Mouse (Mus musculus) stomach, embryonic 14.5 days (tissue): ENCODE data around the gene Apod. TPM values are rescaled to one million over a fixed set of nuclear protein-coding genes. Genes with fewer than 3 reads are reported as not detected.
A peak's percentile ranks its signal among the peaks of the same experiment; 100 is the strongest.
"Not testable (repeated sequence)": the region's sequence is repeated elsewhere in the genome, so short reads cannot be mapped to it uniquely, and the experiment has no call there.

Experiments
- ATAC-seq: fragments of 200-750 bp; cut with Nextera tagmentation; 2 replicates; pipeline ENCODE4 v1.8.0; 2017; ENCODE audit warnings: low read depth, moderate TSS enrichment; ENCODE audit not compliant: insufficient number of reproducible peaks, insufficient read depth, low FRiP score
- H3K27ac ChIP-seq: fragments of 300-500 bp; sonication (generic); 2 replicates; pipeline ENCODE4 v1.5.1; 2014; ENCODE audit warnings: mild to moderate bottlenecking, low read length, moderate library complexity, mixed read lengths
- H3K27me3 ChIP-seq: fragments of 300-500 bp; sonication (generic); 2 replicates; pipeline ENCODE4 v1.6.1; 2014; ENCODE audit warnings: low read length, control low read depth, mixed read lengths; ENCODE audit not compliant: control insufficient read depth, insufficient read depth
- H3K36me3 ChIP-seq: fragments of 300-500 bp; sonication (generic); 2 replicates; pipeline ENCODE4 v1.6.1; 2014; ENCODE audit warnings: mild to moderate bottlenecking, control low read depth, low read length, moderate library complexity, mixed read lengths; ENCODE audit not compliant: control insufficient read depth, insufficient read depth
- H3K4me1 ChIP-seq: fragments of 300-500 bp; sonication (generic); 2 replicates; pipeline ENCODE4 v1.6.1; 2014; ENCODE audit warnings: low read length, control low read depth, mixed read lengths; ENCODE audit not compliant: control insufficient read depth, insufficient read depth
- H3K4me2 ChIP-seq: fragments of 300-500 bp; sonication (generic); replicated peaks from 2 replicates; pipeline ENCODE4 v1.6.1; 2014; ENCODE audit warnings: low read depth, low read length, control low read depth
- H3K4me3 ChIP-seq: fragments of 300-500 bp; sonication (generic); 2 replicates; pipeline ENCODE4 v1.5.1; 2014; ENCODE audit warnings: low read depth, low read length, control low read depth
- H3K9ac ChIP-seq: fragments of 300-500 bp; sonication (generic); replicated peaks from 2 replicates; pipeline ENCODE4 v1.6.1; 2014; ENCODE audit warnings: low read depth, mild to moderate bottlenecking, control low read depth, low read length, moderate library complexity, mixed read lengths
- H3K9me3 ChIP-seq: fragments of 300-500 bp; sonication (generic); 2 replicates; pipeline ENCODE4 v1.6.1; 2016; ENCODE audit warnings: low read depth, low read length, control low read depth; ENCODE audit not compliant: control insufficient read depth
- WGBS: fragments of 180-500 bp; shearing (Covaris S2); extraction: QIAGEN DNeasy Blood & Tissue Kit; methylation state at CpG from one replicate; pipeline ENCODE4 v1.1.7; 2014; 5-methylcytosine and 5-hydroxymethylcytosine counted together
- polyA plus RNA-seq: library from polyadenylated mRNA; unstranded; fragments of >200 nt; fragmentation: Nextera tagmentation; extraction: Ambion mirVana; gene quantifications from 2 replicates; pipeline ENCODE4 v1.2.1, GENCODE M21; 2014

The Apod gene
- polyA plus RNA-seq, 1 experiment from 2014 or later = 1.4 TPM

DNA sequence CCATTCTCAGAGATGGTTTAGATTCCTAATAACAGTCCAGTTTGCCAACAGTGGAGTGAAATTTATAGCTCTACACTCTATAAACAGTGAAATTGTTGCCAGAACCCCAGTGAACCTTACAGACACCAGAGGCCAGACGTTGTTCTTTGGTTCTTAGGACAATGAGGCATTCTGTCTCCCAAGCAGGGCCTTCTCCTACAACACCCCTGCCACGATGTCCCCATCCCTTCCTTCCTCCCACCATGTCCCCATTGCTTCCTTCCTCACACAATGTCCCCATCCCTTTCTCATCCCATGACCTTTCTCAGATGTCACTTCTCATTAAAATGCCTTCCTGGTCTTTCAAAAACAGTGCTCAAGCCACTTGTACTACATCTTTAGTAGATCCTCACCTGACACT, 3.8 kb upstream of the Apod start:
- Histone ChIP-seq H3K4me1 (no peaks in the 10 kb centered on the region), H3K9me3 (no peaks in the 10 kb centered on the region)

GRCm38 (mm10) chr16:31316246-31317143, 1.9 kb upstream of the Apod start:
- H3K4me1 ChIP-seq, H3K36me3 ChIP-seq, H3K9ac ChIP-seq, H3K9me3 ChIP-seq, H3K4me2 ChIP-seq, ATAC-seq, H3K4me3 ChIP-seq, H3K27me3 ChIP-seq: not testable (repeated sequence)
- H3K27ac ChIP-seq = 0 out of 2 replicates have a peak overlapping the region, but pooled peaks have one; percentile 11
- WGBS = 56% methylated on average over 12 of the region's 12 CpGs

More for the DNA sequence above, 3.8 kb upstream of the Apod start:
- Histone ChIP-seq H3K4me3 (no peak overlapping the region), H3K27me3 (no peaks in the 10 kb centered on the region), H3K9ac (no peak overlapping the region), H3K36me3 (no peaks in the 10 kb centered on the region), H3K27ac (no peak overlapping the region), H3K4me2 (no peak overlapping the region)
- WGBS = 55% methylated on average over 2 of the region's 2 CpGs
- ATAC-seq = no peak

DNA sequence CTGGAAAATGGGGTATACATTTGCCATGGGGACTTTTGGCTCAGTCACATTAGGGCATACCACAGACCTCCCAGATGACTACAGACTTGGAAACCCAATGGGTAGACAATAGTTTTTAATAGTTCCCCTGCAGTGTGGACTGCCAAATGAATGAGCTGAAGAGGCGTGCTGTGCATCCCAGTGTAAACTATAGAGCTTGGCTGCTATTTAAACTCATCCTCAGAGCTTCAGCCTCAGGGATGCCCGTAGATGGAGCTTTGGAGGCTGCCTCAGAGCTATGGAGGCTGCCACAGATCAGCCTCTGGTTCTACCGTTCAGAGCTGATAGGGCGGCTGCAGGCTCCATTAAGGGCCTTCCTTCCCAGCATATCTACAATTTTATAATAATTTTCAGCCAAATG, 686 bp upstream of the Apod start:
- Histone ChIP-seq H3K36me3 (no peaks in the 10 kb centered on the region), H3K9ac (no peak overlapping the region), H3K4me2 (no peak overlapping the region), H3K27ac (no peak overlapping the region), H3K9me3 (no peaks in the 10 kb centered on the region), H3K27me3 (no peaks in the 10 kb centered on the region), H3K4me3 (no peak overlapping the region), H3K4me1 (no peaks in the 10 kb centered on the region)
- no peak for ATAC-seq
- whole genome bisulfite sequencing = 78% methylated on average over 4 of the region's 4 CpGs

DNA sequence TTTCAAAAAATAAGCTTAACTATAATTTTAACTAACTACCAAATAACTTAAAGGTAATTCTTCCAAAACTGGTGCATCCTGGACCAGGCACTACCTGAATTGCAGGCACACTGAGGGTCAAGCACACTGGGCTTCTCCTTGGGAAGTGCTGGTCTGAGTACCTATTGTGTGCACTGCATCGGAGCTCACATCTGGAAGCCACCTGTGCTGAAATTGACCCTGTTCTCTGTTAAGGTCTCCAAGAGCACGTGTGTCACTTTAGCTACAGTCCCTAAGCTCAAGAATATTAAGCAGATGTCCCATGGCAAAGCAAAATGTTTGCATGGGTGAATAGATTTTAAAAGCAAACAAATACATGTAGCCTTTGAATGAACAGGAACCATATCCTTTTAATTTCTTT, 997 bp downstream of the Apod start:
- H3K27ac ChIP-seq = no peak overlapping the region
- H3K36me3 ChIP-seq = no peaks in the 10 kb centered on the region
- H3K27me3 ChIP-seq = no peaks in the 10 kb centered on the region
- H3K9me3 ChIP-seq = no peaks in the 10 kb centered on the region
- no peak overlapping the region for H3K4me3 ChIP-seq
- no peak overlapping the region for H3K4me2 ChIP-seq
- 64% methylated on average over 2 of the region's 2 CpGs for WGBS
- no peak for ATAC-seq
- no peak overlapping the region for H3K9ac ChIP-seq
- H3K4me1 ChIP-seq = no peaks in the 10 kb centered on the region

GRCm38 (mm10) chr16:31312296-31312695, 2.3 kb downstream of the Apod start:
- Histone ChIP-seq H3K4me1 (no peaks in the 10 kb centered on the region), H3K27ac (no peak overlapping the region), H3K27me3 (no peaks in the 10 kb centered on the region), H3K9ac (no peak overlapping the region), H3K9me3 (no peaks in the 10 kb centered on the region), H3K4me2 (no peak overlapping the region), H3K36me3 (no peaks in the 10 kb centered on the region), H3K4me3 (no peak overlapping the region)
- ATAC-seq = no peak
- 77% methylated on average over 3 of the region's 3 CpGs for WGBS

GRCm38 (mm10) chr16:31305199-31305919, 9.2 kb downstream of the Apod start:
- Histone ChIP-seq H3K27ac (no peak overlapping the region), H3K9ac (no peak overlapping the region), H3K4me3 (no peak overlapping the region), H3K36me3 (no peaks in the 10 kb centered on the region), H3K4me1 (no peaks in the 10 kb centered on the region), H3K9me3 (no peaks in the 10 kb centered on the region), H3K4me2 (no peak overlapping the region), H3K27me3 (no peaks in the 10 kb centered on the region)
- WGBS = 73% methylated on average over 5 of the region's 5 CpGs
- no peak for ATAC-seq

- no peak overlapping the region for H3K4me3 ChIP-seq
- no peaks in the 10 kb centered on the region for H3K27me3 ChIP-seq
- ATAC-seq = no peak
- H3K4me1 ChIP-seq = peaks cover 11% of the 10 kb centered on the region
- no peak overlapping the region for H3K27ac ChIP-seq
- no peak overlapping the region for H3K9ac ChIP-seq
- H3K9me3 ChIP-seq = no peaks in the 10 kb centered on the region
- no peaks in the 10 kb centered on the region for H3K36me3 ChIP-seq
- WGBS = 72% methylated on average over 10 of the region's 10 CpGs
- no peak overlapping the region for H3K4me2 ChIP-seq
Observed at GRCm38 (mm10) chr16:31303276-31303675, 11.3 kb downstream of the Apod start.

DNA sequence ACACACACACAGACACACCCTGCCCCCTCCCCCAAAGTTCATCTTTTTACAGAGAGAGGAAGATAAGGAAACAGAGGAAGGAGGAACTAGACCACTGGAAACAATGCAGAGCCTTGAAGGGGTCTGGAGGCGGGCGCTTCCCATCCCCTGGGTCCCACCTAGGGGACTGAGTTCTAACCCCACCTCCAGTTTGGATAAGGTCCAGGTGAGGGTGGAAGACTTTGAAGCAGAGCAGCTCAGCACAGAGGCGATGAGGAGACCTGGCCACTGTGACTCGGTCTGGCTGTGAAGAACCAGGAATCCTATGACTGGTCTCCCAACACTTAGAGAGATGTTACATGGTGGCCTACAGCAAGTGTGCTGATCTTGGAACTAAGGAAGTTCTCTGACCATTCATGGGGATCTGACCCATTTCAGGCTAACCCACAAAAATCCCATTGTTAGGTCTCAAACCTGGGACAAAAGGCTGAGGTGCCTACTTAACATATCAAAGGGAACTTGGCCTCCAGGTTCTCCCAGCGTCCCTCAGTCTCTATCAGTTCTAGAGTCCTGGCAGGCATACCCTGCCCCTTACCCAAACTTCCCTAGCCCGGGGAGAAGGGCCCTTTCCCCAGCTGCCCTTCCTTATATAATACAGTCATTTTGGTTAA, 13.6 kb downstream of the Apod start:
- Histone ChIP-seq H3K4me2 (no peak overlapping the region), H3K27me3 (no peaks in the 10 kb centered on the region), H3K27ac (no peak overlapping the region), H3K4me1 (peaks cover 11% of the 10 kb centered on the region), H3K9me3 (no peaks in the 10 kb centered on the region), H3K4me3 (no peak overlapping the region), H3K36me3 (no peaks in the 10 kb centered on the region), H3K9ac (no peak overlapping the region)
- WGBS = 86% methylated on average over 6 of the region's 6 CpGs
- ATAC-seq = no peak
